Mouse (Mus musculus) embryonic facial prominence, embryonic 14.5 days (tissue): ENCODE measurements around the gene Txndc16. TPM values are rescaled to one million over a fixed set of nuclear protein-coding genes. Genes with fewer than 3 reads are reported as not detected.

Source experiments
- ATAC-seq: fragments of 200-750 bp; cut with Nextera tagmentation; 2 replicates; pipeline ENCODE4 v1.8.0; 2017; ENCODE audit warnings: low read depth, moderate number of reproducible peaks, moderate TSS enrichment
- DNase-seq: peaks from one replicate; pipeline ENCODE4 v3.0.0-alpha.2; 2015; ENCODE audit warnings: low spot score
- H3K27ac ChIP-seq: fragments of 300-500 bp; sonication (generic); replicated peaks from 2 replicates; pipeline ENCODE4 v1.5.1; 2014; ENCODE audit warnings: low read depth, mild to moderate bottlenecking, low read length, moderate library complexity
- H3K27me3 ChIP-seq: fragments of 300-500 bp; sonication (generic); replicated peaks from 2 replicates; pipeline ENCODE4 v1.6.1; 2014; ENCODE audit warnings: low read length; ENCODE audit not compliant: control insufficient read depth, insufficient read depth
- H3K36me3 ChIP-seq: fragments of 300-500 bp; sonication (generic); 2 replicates; pipeline ENCODE4 v1.6.1; 2014; ENCODE audit warnings: low read length, mixed read lengths; ENCODE audit not compliant: control insufficient read depth, insufficient read depth
- H3K4me1 ChIP-seq: fragments of 300-500 bp; sonication (generic); 2 replicates; pipeline ENCODE4 v1.6.1; 2014; ENCODE audit warnings: antibody characterized with exemption, low read length; ENCODE audit not compliant: control insufficient read depth, insufficient read depth
- H3K4me2 ChIP-seq: fragments of 300-500 bp; sonication (generic); 2 replicates; pipeline ENCODE4 v1.6.1; 2014; ENCODE audit warnings: low read depth, mild to moderate bottlenecking, low read length, moderate library complexity, mixed read lengths
- H3K4me3 ChIP-seq: fragments of 300-500 bp; sonication (generic); 2 replicates; pipeline ENCODE4 v1.5.1; 2014; ENCODE audit warnings: low read depth, mild to moderate bottlenecking, low read length
- H3K9ac ChIP-seq: fragments of 300-500 bp; sonication (generic); 2 replicates; pipeline ENCODE4 v1.6.1; 2014; ENCODE audit warnings: low read depth, mild to moderate bottlenecking, low read length, moderate library complexity, mixed read lengths
- H3K9me3 ChIP-seq: fragments of 300-500 bp; sonication (generic); 2 replicates; pipeline ENCODE4 v1.6.1; 2016; ENCODE audit warnings: low read length; ENCODE audit not compliant: control insufficient read depth
- WGBS: fragments of 180-500 bp; shearing (Covaris S2); extraction: QIAGEN DNeasy Blood & Tissue Kit; methylation state at CpG from one replicate; pipeline ENCODE4 v1.1.7; 2014; 5-methylcytosine and 5-hydroxymethylcytosine counted together
- polyA plus RNA-seq: library from polyadenylated mRNA; unstranded; fragments of >200 nt; fragmentation: Nextera tagmentation; extraction: Ambion mirVana; gene quantifications from 2 replicates; pipeline ENCODE4 v1.2.1, GENCODE M21; 2014

Gene Txndc16
- polyA plus RNA-seq, 1 experiment from 2014 or later: 18.0 TPM

DNA sequence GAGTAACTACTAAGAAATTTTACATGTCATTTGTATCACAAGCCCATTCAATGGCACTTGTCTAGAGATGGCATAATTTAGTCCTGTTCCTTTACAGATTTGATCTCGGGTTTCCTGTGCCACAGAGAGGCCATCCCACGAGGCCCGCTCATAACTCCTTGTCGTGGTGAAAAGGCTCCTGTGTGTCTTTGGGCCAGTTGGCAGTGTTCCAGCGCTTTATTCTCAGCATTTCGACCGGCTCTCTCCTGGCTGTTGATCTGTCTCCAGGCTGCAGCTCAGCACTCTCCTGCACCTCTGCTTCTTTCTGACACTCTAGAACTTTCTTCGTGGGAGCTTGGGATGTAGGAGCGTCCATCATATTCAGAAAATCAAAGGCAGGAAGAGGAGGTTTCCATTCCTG lies 84.6 kb downstream of the Txndc16 start:
- Histone ChIP-seq H3K27me3 (no peaks in the 10 kb centered on the region), H3K4me2 (no peak overlapping the region), H3K27ac (no peak overlapping the region), H3K36me3 (peaks cover 8% of the 10 kb centered on the region; the same call in 1 of the 2 replicates), H3K9ac (no peak overlapping the region), H3K9me3 (no peaks in the 10 kb centered on the region), H3K4me3 (no peak overlapping the region), H3K4me1 (no peaks in the 10 kb centered on the region)
- no peak for ATAC-seq
- peak; percentile 43 for DNase-seq
- WGBS: 44% methylated on average over 9 of the region's 9 CpGs

GRCm38 (mm10) chr14:45118359-45118758 lies 101.8 kb downstream of the Txndc16 start:
- DNase-seq (peak; percentile 6), ATAC-seq (no peak)
- H3K9ac ChIP-seq: no peak overlapping the region
- no peak overlapping the region for H3K4me2 ChIP-seq
- no peaks in the 10 kb centered on the region for H3K9me3 ChIP-seq
- no peaks in the 10 kb centered on the region for H3K27me3 ChIP-seq
- WGBS: 40% methylated on average over 4 of the region's 4 CpGs
- H3K4me1 ChIP-seq: no peaks in the 10 kb centered on the region
- H3K36me3 ChIP-seq: no peaks in the 10 kb centered on the region
- H3K4me3 ChIP-seq: no peak overlapping the region
- H3K27ac ChIP-seq: no peak overlapping the region

DNA sequence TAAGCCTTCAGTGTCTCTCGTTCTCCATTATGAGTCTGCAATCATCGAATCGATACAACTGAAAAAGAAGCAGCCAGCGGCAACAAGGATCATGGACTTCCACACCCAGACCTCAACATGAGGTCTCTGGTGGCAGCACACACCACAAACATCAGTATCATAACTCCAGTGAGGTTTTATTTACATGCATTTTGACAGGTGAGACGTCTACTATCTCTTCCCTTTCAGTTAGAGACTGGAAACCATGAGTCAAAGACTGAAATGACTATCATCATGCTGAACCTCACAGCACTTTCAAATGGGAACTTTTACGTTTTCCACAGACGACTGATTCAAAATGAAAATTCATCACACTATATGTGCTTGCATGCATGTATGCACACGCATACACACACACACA lies 117.9 kb downstream of the Txndc16 start:
- Histone ChIP-seq H3K4me3 (no peak overlapping the region), H3K9me3 (no peaks in the 10 kb centered on the region), H3K36me3 (no peaks in the 10 kb centered on the region), H3K27ac (no peak overlapping the region), H3K4me1 (no peaks in the 10 kb centered on the region), H3K9ac (no peak overlapping the region), H3K27me3 (no peaks in the 10 kb centered on the region), H3K4me2 (no peak overlapping the region)
- WGBS: 91% methylated on average over 8 of the region's 8 CpGs
- DNase-seq: no peak
- no peak for ATAC-seq

GRCm38 (mm10) chr14:45092327-45092726 lies 127.8 kb downstream of the Txndc16 start:
- WGBS: 83% methylated on average over 3 of the region's 3 CpGs
- H3K9me3 ChIP-seq: no peaks in the 10 kb centered on the region
- no peaks in the 10 kb centered on the region for H3K27me3 ChIP-seq
- H3K4me2 ChIP-seq: no peak overlapping the region
- H3K4me1 ChIP-seq: no peaks in the 10 kb centered on the region
- no peak for ATAC-seq
- H3K27ac ChIP-seq: no peak overlapping the region
- no peaks in the 10 kb centered on the region for H3K36me3 ChIP-seq
- DNase-seq: no peak
- H3K9ac ChIP-seq: no peak overlapping the region
- no peak overlapping the region for H3K4me3 ChIP-seq

- Histone ChIP-seq H3K4me3 (no peak overlapping the region), H3K27ac (no peak overlapping the region), H3K27me3 (no peaks in the 10 kb centered on the region), H3K9me3 (no peaks in the 10 kb centered on the region), H3K4me2 (no peak overlapping the region), H3K36me3 (no peaks in the 10 kb centered on the region), H3K4me1 (no peaks in the 10 kb centered on the region), H3K9ac (no peak overlapping the region)
- WGBS: 74% methylated on average over 4 of the region's 4 CpGs
- ATAC-seq: no peak
- no peak for DNase-seq
Observed at GRCm38 (mm10) chr14:45090011-45090410, 130.1 kb downstream of the Txndc16 start.

GRCm38 (mm10) chr14:45085651-45086425 lies 134.3 kb downstream of the Txndc16 start:
- no peaks in the 10 kb centered on the region for H3K9me3 ChIP-seq
- no peak overlapping the region for H3K27ac ChIP-seq
- H3K9ac ChIP-seq: no peak overlapping the region
- H3K36me3 ChIP-seq: no peaks in the 10 kb centered on the region
- no peaks in the 10 kb centered on the region for H3K27me3 ChIP-seq
- WGBS: 73% methylated on average over 5 of the region's 5 CpGs
- H3K4me2 ChIP-seq: no peak overlapping the region
- DNase-seq: no peak
- ATAC-seq: no peak
- H3K4me3 ChIP-seq: no peak overlapping the region
- peaks cover 4% of the 10 kb centered on the region; the same call in 1 of the 2 replicates for H3K4me1 ChIP-seq

DNA sequence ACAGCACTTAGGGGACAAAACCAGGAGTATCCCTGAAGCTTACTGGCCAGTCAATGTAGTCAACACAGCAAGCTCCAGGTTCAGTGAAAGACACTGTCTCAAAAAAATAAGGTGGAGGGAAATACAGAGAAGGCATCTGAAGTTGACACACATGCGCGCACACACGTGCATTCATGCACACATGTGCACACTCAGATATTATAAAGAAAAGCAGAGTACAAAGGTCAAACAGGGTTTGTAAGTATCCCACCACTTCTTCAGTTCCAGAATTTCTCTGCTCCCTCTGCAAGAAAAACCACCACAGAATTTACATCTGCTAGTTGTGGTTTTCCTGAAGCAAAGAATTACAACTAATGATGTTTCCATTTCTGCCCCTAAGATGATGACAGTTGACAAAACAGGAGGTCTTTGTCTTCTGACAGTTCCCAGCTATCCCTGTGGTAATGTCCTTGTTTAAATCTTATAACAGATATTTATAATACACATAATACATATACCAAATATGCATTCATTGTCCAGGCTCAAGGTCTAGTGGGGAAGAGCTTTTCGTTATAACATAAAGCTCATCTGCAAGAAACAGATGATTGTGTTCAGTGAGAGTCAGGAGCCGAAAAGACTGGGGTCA lies 135.4 kb downstream of the Txndc16 start:
- Histone ChIP-seq H3K9me3 (no peaks in the 10 kb centered on the region), H3K4me2 (no peak overlapping the region), H3K4me1 (peaks cover 4% of the 10 kb centered on the region; the same call in 1 of the 2 replicates), H3K9ac (no peak overlapping the region), H3K27ac (no peak overlapping the region), H3K4me3 (no peak overlapping the region), H3K36me3 (no peaks in the 10 kb centered on the region), H3K27me3 (no peaks in the 10 kb centered on the region)
- DNase-seq (no peak), ATAC-seq (no peak)
- WGBS: 81% methylated on average over 5 of the region's 5 CpGs

DNA sequence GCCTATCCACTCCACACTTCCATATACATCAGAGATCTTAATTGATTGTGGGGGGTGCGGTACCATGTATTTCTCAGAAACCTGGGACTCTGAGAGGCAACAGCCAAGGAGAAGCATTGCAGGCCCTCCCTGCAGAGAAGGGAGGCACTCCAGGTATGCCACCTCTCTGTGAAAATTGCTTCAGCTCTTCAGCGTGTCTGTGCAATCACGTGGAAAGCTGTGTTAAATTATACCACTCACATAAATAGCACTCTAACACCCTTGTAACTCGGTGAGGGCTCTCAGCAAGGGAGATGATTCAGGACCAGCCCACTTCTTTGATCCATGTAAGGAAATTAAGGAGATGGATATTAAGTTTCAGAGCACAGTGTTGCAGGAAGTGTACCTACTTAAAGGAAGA lies 136.6 kb downstream of the Txndc16 start:
- Histone ChIP-seq H3K4me1 (peaks cover 4% of the 10 kb centered on the region; the same call in 1 of the 2 replicates), H3K27ac (no peak overlapping the region), H3K9ac (no peak overlapping the region), H3K36me3 (no peaks in the 10 kb centered on the region), H3K27me3 (no peaks in the 10 kb centered on the region), H3K4me3 (no peak overlapping the region), H3K4me2 (no peak overlapping the region), H3K9me3 (no peaks in the 10 kb centered on the region)
- 32% methylated on average over 4 of the region's 4 CpGs for WGBS
- DNase-seq (peak; percentile 14), ATAC-seq (peak; percentile 33; the same call in 1 of the 2 replicates)
